Mouse (Mus musculus): ENCODE data around the gene Prss22. TPM values are rescaled to one million over a fixed set of nuclear protein-coding genes. Genes with fewer than 3 reads are reported as not detected.
A peak's percentile ranks its signal among the peaks of the same experiment; 100 is the strongest.

Gene Prss22
- total and polyA plus RNA-seq, 2 experiments: not detected

GRCm38 (mm10) chr17:24015727-24016126 lies 17.8 kb upstream of the Prss22 start:
- no peak for TF ChIP-seq POLR2A (IDR thresholded peaks at IDR 0.05; ENCODE audit: extremely low read depth, insufficient read depth, low read length)
- peak; percentile 82 for TF ChIP-seq CTCF (IDR thresholded peaks at IDR 0.05; ENCODE audit: low read depth, low read length)
- no peaks in the 10 kb centered on the region for H3K36me3 ChIP-seq (ENCODE audit: control insufficient read depth, insufficient read depth, low read length)
- H3K4me3 ChIP-seq (ENCODE audit: insufficient read depth, low read depth, low read length): no peak overlapping the region
- no peaks in the 10 kb centered on the region for H3K79me2 ChIP-seq (ENCODE audit: control insufficient read depth, insufficient read depth, low read length)
- H3K27me3 ChIP-seq (ENCODE audit: control insufficient read depth, insufficient read depth, low read length): no peaks in the 10 kb centered on the region
- no peak overlapping the region for H3K9ac ChIP-seq (ENCODE audit: low read depth, low read length)
- 28% methylated on average over 14 of the region's 14 CpGs for WGBS
- H3K4me1 ChIP-seq (ENCODE audit: control insufficient read depth, insufficient read depth, low read length): no peaks in the 10 kb centered on the region
- no peak overlapping the region for H3K27ac ChIP-seq (replicated peaks; ENCODE audit: insufficient read depth, low read depth, low read length)
- DNase-seq (ENCODE audit: extremely low read depth, low read depth, low spot score): peak; percentile 19

GRCm38 (mm10) chr17:24014433-24014965 lies 16.6 kb upstream of the Prss22 start:
- Histone ChIP-seq H3K4me1 (ENCODE audit: control insufficient read depth, insufficient read depth, low read length) (no peaks in the 10 kb centered on the region), H3K4me3 (ENCODE audit: insufficient read depth, low read depth, low read length) (no peak overlapping the region), H3K27me3 (ENCODE audit: control insufficient read depth, insufficient read depth, low read length) (no peaks in the 10 kb centered on the region), H3K27ac (replicated peaks; ENCODE audit: insufficient read depth, low read depth, low read length) (no peak overlapping the region), H3K79me2 (ENCODE audit: control insufficient read depth, insufficient read depth, low read length) (no peaks in the 10 kb centered on the region), H3K9ac (ENCODE audit: low read depth, low read length) (no peak overlapping the region), H3K36me3 (ENCODE audit: control insufficient read depth, insufficient read depth, low read length) (no peaks in the 10 kb centered on the region)
- 71% methylated on average over 5 of the region's 5 CpGs for WGBS
- TF ChIP-seq POLR2A (IDR thresholded peaks at IDR 0.05; ENCODE audit: extremely low read depth, insufficient read depth, low read length) (no peak), CTCF (IDR thresholded peaks at IDR 0.05; ENCODE audit: low read depth, low read length) (no peak)
- peak; percentile 50 for DNase-seq (ENCODE audit: extremely low read depth, low read depth, low spot score)

GRCm38 (mm10) chr17:24012921-24013320 lies 15.0 kb upstream of the Prss22 start:
- Histone ChIP-seq H3K4me3 (ENCODE audit: insufficient read depth, low read depth, low read length) (no peak overlapping the region), H3K27ac (replicated peaks; ENCODE audit: insufficient read depth, low read depth, low read length) (no peak overlapping the region), H3K4me1 (ENCODE audit: control insufficient read depth, insufficient read depth, low read length) (no peaks in the 10 kb centered on the region), H3K9ac (ENCODE audit: low read depth, low read length) (no peak overlapping the region), H3K27me3 (ENCODE audit: control insufficient read depth, insufficient read depth, low read length) (no peaks in the 10 kb centered on the region), H3K36me3 (ENCODE audit: control insufficient read depth, insufficient read depth, low read length) (no peaks in the 10 kb centered on the region), H3K79me2 (ENCODE audit: control insufficient read depth, insufficient read depth, low read length) (no peaks in the 10 kb centered on the region)
- TF ChIP-seq CTCF (IDR thresholded peaks at IDR 0.05; ENCODE audit: low read depth, low read length): no peak
- no peak for TF ChIP-seq POLR2A (IDR thresholded peaks at IDR 0.05; ENCODE audit: extremely low read depth, insufficient read depth, low read length)
- no peak for DNase-seq (ENCODE audit: extremely low read depth, low read depth, low spot score)
- 87% methylated on average over 2 of the region's 2 CpGs for WGBS

- Histone ChIP-seq H3K27ac (replicated peaks; ENCODE audit: insufficient read depth, low read depth, low read length) (no peak overlapping the region), H3K4me1 (ENCODE audit: control insufficient read depth, insufficient read depth, low read length) (no peaks in the 10 kb centered on the region), H3K4me3 (ENCODE audit: insufficient read depth, low read depth, low read length) (no peak overlapping the region), H3K79me2 (ENCODE audit: control insufficient read depth, insufficient read depth, low read length) (no peaks in the 10 kb centered on the region), H3K36me3 (ENCODE audit: control insufficient read depth, insufficient read depth, low read length) (no peaks in the 10 kb centered on the region), H3K9ac (ENCODE audit: low read depth, low read length) (no peak overlapping the region), H3K27me3 (ENCODE audit: control insufficient read depth, insufficient read depth, low read length) (no peaks in the 10 kb centered on the region)
- 74% methylated on average over 5 of the region's 5 CpGs for WGBS
- no peak for DNase-seq (ENCODE audit: extremely low read depth, low read depth, low spot score)
- no peak for TF ChIP-seq CTCF (IDR thresholded peaks at IDR 0.05; ENCODE audit: low read depth, low read length)
- TF ChIP-seq POLR2A (IDR thresholded peaks at IDR 0.05; ENCODE audit: extremely low read depth, insufficient read depth, low read length): no peak
Observed at GRCm38 (mm10) chr17:24009617-24010016, 11.7 kb upstream of the Prss22 start.

GRCm38 (mm10) chr17:24008105-24008504 lies 10.2 kb upstream of the Prss22 start:
- TF ChIP-seq POLR2A (IDR thresholded peaks at IDR 0.05; ENCODE audit: extremely low read depth, insufficient read depth, low read length) (no peak), CTCF (IDR thresholded peaks at IDR 0.05; ENCODE audit: low read depth, low read length) (no peak)
- Histone ChIP-seq H3K27me3 (ENCODE audit: control insufficient read depth, insufficient read depth, low read length) (no peaks in the 10 kb centered on the region), H3K36me3 (ENCODE audit: control insufficient read depth, insufficient read depth, low read length) (no peaks in the 10 kb centered on the region), H3K4me3 (ENCODE audit: insufficient read depth, low read depth, low read length) (no peak overlapping the region), H3K79me2 (ENCODE audit: control insufficient read depth, insufficient read depth, low read length) (no peaks in the 10 kb centered on the region), H3K4me1 (ENCODE audit: control insufficient read depth, insufficient read depth, low read length) (no peaks in the 10 kb centered on the region), H3K9ac (ENCODE audit: low read depth, low read length) (no peak overlapping the region), H3K27ac (replicated peaks; ENCODE audit: insufficient read depth, low read depth, low read length) (no peak overlapping the region)
- 82% methylated on average over 4 of the region's 4 CpGs for WGBS
- DNase-seq (ENCODE audit: extremely low read depth, low read depth, low spot score): no peak

GRCm38 (mm10) chr17:24007391-24007790 lies 9.5 kb upstream of the Prss22 start:
- Histone ChIP-seq H3K79me2 (ENCODE audit: control insufficient read depth, insufficient read depth, low read length) (no peaks in the 10 kb centered on the region), H3K4me3 (ENCODE audit: insufficient read depth, low read depth, low read length) (no peak overlapping the region), H3K27me3 (ENCODE audit: control insufficient read depth, insufficient read depth, low read length) (no peaks in the 10 kb centered on the region), H3K36me3 (ENCODE audit: control insufficient read depth, insufficient read depth, low read length) (no peaks in the 10 kb centered on the region), H3K9ac (ENCODE audit: low read depth, low read length) (no peak overlapping the region), H3K27ac (replicated peaks; ENCODE audit: insufficient read depth, low read depth, low read length) (no peak overlapping the region), H3K4me1 (ENCODE audit: control insufficient read depth, insufficient read depth, low read length) (no peaks in the 10 kb centered on the region)
- DNase-seq (ENCODE audit: extremely low read depth, low read depth, low spot score): peak; percentile 96
- TF ChIP-seq POLR2A (IDR thresholded peaks at IDR 0.05; ENCODE audit: extremely low read depth, insufficient read depth, low read length) (no peak), CTCF (IDR thresholded peaks at IDR 0.05; ENCODE audit: low read depth, low read length) (peak; percentile 17; the same call in 1 of the 2 replicates)
- 14% methylated on average over 1 of the region's 1 CpGs for WGBS

Data from liver, adult 2 months (tissue).